Mouse (Mus musculus): ENCODE results near the gene Ak8. TPM values are rescaled to one million over a fixed set of nuclear protein-coding genes. Genes with fewer than 3 reads are reported as not detected.

The Ak8 gene
- total RNA-seq, 2 experiments from 2014 or later = 0.89 to 1.7 TPM

GRCm38 (mm10) chr2:28723912-28724311 is 23.9 kb downstream of the Ak8 start:
- DNase-seq (ENCODE audit: low spot score in 2 of 2) = no peak

GRCm38 (mm10) chr2:28727786-28728404 is 27.9 kb downstream of the Ak8 start:
- intact Hi-C loops (cut with DNase I) = no loop called here
- no peak for DNase-seq (ENCODE audit: low spot score in 2 of 2)

More at GRCm38 (mm10) chr2:28723912-28724311, 23.9 kb downstream of the Ak8 start:
- intact Hi-C loops (cut with DNase I) = no loop called here

DNA sequence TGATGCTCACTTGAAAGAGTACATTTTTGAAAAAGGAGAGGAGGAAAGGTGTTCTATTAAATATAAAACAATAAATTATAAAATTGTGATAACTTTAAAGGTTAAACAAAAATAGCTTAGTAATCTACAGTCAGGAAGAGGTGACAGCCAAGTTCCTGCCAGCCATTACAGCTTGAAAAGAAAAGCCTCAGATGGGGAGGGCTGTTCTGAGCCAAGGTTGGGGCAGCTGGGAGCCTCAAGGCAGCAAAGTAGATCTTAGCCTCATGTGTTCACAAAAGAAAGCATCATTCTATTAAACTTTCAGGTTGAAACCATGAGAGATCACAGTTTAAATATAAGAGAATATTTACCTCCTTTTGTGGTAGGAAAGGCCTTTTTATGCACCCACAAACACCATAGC is 30.7 kb downstream of the Ak8 start:
- intact Hi-C loops (cut with DNase I) = no loop called here
- no peak for DNase-seq (ENCODE audit: low spot score in 2 of 2)

DNA sequence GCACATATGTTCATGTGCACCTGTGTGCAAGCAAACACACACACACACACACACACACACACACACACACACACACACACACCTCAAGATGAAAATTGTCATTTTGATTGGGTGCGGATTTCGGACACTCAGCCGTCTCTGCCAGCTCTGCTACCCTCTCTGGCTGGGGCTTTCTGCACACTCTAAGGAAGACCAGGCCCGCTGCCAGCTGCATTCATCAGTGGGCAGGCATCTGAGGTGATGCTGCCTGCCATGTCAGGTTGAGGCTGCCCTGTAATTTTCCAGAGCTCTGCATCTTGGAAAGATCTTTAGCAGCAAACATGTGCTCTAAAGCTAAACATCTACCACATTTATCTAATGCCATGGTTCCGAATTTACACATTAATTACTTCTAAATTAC is 37.1 kb downstream of the Ak8 start:
- intact Hi-C loops (cut with DNase I) = no loop called here
- DNase-seq (ENCODE audit: low spot score in 2 of 2) = no peak

- intact Hi-C loops (cut with DNase I) = no loop called here
- DNase-seq (ENCODE audit: low spot score in 2 of 2) = no peak
Observed at GRCm38 (mm10) chr2:28740159-28740558, 40.2 kb downstream of the Ak8 start.

- intact Hi-C loops (cut with DNase I) = no loop called here
- DNase-seq (ENCODE audit: low spot score in 2 of 2) = no peak
Observed at GRCm38 (mm10) chr2:28742701-28743100, 42.7 kb downstream of the Ak8 start.

- intact Hi-C loops (cut with DNase I) = no loop called here
- no peak for DNase-seq (ENCODE audit: low spot score in 2 of 2)
Observed at GRCm38 (mm10) chr2:28746682-28747332, 46.8 kb downstream of the Ak8 start.

- DNase-seq (ENCODE audit: low spot score in 2 of 2) = no peak
- intact Hi-C loops (cut with DNase I) = no loop called here
Observed at GRCm38 (mm10) chr2:28747705-28748104, 47.7 kb downstream of the Ak8 start.

GRCm38 (mm10) chr2:28751186-28751585 is 51.2 kb downstream of the Ak8 start:
- intact Hi-C loops (cut with DNase I) = no loop called here
- no peak for DNase-seq (ENCODE audit: low spot score in 2 of 2)

- intact Hi-C loops (cut with DNase I) = no loop called here
- no peak for DNase-seq (ENCODE audit: low spot score in 2 of 2)
Observed at GRCm38 (mm10) chr2:28751658-28752057, 51.7 kb downstream of the Ak8 start.

GRCm38 (mm10) chr2:28752388-28752787 is 52.4 kb downstream of the Ak8 start:
- peak; percentile 3 to 19 for DNase-seq (ENCODE audit: low spot score in 2 of 2)
- intact Hi-C loops (cut with DNase I) = no loop called here

GRCm38 (mm10) chr2:28755451-28755850 is 55.5 kb downstream of the Ak8 start:
- DNase-seq (ENCODE audit: low spot score in 2 of 2) = peak; percentile 80 to 86
- intact Hi-C loops (cut with DNase I) = loop anchor here (1.0 to 5.0 kb wide), 3 partner anchors 87 to 221 kb away; partner anchors contain the start of genes Ddx31 and Gtf3c4

- intact Hi-C loops (cut with DNase I) = loop anchor here (1.0 to 5.0 kb wide), 3 partner anchors 86 to 298 kb away; partner anchors contain the start of genes Ddx31 and Gtf3c4
- peak; percentile 18 to 26 for DNase-seq (ENCODE audit: low spot score in 2 of 2)
Observed at GRCm38 (mm10) chr2:28756201-28756600, 56.2 kb downstream of the Ak8 start.

DNA sequence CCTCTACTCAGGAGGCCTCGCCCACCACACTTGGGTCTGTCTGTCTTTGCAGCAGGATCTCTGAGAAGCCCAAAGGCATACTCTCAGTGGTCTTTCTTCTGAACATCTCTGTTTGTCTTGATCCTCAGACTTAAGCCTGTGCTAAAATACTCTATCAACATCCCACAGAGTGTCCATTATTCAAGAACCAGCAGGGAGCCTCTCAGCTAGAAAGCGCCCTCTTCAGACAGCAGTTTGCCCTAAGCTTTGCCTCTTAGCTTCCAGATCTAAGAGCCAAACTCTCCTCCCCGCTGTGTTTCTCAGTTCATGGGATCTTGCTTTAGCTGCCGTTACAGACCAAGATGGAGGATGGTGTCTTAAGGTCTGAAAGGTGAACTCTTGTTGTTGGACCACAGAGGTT is 59.5 kb downstream of the Ak8 start:
- no peak for DNase-seq (ENCODE audit: low spot score in 2 of 2)
- intact Hi-C loops (cut with DNase I) = loop anchor here (5.0 kb wide), 2 partner anchors 83 to 153 kb away; partner anchors contain the start of genes Ddx31 and Gtf3c4

- no peak for DNase-seq (ENCODE audit: low spot score in 2 of 2)
- intact Hi-C loops (cut with DNase I) = no loop called here
Observed at GRCm38 (mm10) chr2:28766590-28766989, 66.6 kb downstream of the Ak8 start.

DNA sequence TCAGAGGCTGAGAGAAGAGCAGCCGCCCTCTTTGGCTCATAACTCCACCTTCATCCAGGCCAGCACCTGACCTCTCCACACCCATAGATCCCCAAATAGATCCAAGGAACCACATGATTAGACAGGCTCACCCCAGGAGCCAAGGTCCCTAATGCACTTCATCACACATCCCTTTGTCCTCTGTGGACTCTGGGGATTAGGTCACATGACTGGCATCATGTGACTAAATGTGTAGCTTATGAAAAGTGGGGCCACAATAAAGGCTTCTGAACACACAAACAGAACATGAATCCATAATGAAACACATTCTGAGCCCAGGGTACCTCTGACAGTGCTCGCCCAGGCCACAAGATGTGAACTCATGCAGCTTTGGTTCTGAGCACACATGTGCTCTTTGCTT is 67.1 kb downstream of the Ak8 start:
- intact Hi-C loops (cut with DNase I) = no loop called here
- DNase-seq (ENCODE audit: low spot score in 2 of 2) = no peak

GRCm38 (mm10) chr2:28770697-28771096 is 70.7 kb downstream of the Ak8 start:
- DNase-seq (ENCODE audit: low spot score in 2 of 2) = no peak
- intact Hi-C loops (cut with DNase I) = no loop called here

GRCm38 (mm10) chr2:28774073-28774472 is 74.1 kb downstream of the Ak8 start:
- intact Hi-C loops (cut with DNase I) = no loop called here
- no peak for DNase-seq (ENCODE audit: low spot score in 2 of 2)

DNA sequence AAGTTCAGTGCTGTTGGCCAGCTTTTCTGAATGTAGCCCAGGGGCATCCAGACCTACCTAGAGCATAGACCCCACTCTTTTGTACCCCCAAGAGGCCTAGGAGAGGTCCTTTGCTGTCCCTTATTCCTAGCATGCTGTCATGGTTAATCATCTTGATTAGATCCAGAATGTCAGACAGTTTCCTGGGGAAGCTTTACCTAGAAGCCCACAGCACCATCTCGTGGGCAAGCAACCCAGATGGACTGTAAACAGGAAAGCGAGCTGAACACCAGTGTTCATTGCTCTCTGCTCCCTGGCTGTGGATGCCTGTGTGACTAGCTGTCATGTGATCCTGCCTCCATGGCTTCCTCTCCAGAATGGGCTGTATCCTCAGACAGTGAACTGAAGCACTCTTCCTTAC is 76.8 kb downstream of the Ak8 start:
- intact Hi-C loops (cut with DNase I) = no loop called here
- no peak for DNase-seq (ENCODE audit: low spot score in 2 of 2)

GRCm38 (mm10) chr2:28780001-28780782 is 80.2 kb downstream of the Ak8 start:
- intact Hi-C loops (cut with DNase I) = no loop called here

GRCm38 (mm10) chr2:28781310-28781709 is 81.3 kb downstream of the Ak8 start:
- DNase-seq (ENCODE audit: low spot score in 2 of 2) = no peak
- intact Hi-C loops (cut with DNase I) = no loop called here

More at GRCm38 (mm10) chr2:28780001-28780782, 80.2 kb downstream of the Ak8 start:
- DNase-seq (ENCODE audit: low spot score in 2 of 2) = no peak
